Mouse (Mus musculus) stomach, embryonic 14.5 days (tissue): ENCODE results near the gene Atp6ap1. TPM values are rescaled to one million over a fixed set of nuclear protein-coding genes. Genes with fewer than 3 reads are reported as not detected.

Source experiments
- ATAC-seq: fragments of 200-750 bp; cut with Nextera tagmentation; 2 replicates; pipeline ENCODE4 v1.8.0; 2017; ENCODE audit warnings: low read depth, moderate TSS enrichment; ENCODE audit not compliant: insufficient number of reproducible peaks, insufficient read depth, low FRiP score
- H3K27ac ChIP-seq: fragments of 300-500 bp; sonication (generic); 2 replicates; pipeline ENCODE4 v1.5.1; 2014; ENCODE audit warnings: mild to moderate bottlenecking, low read length, moderate library complexity, mixed read lengths
- H3K27me3 ChIP-seq: fragments of 300-500 bp; sonication (generic); 2 replicates; pipeline ENCODE4 v1.6.1; 2014; ENCODE audit warnings: low read length, control low read depth, mixed read lengths; ENCODE audit not compliant: control insufficient read depth, insufficient read depth
- H3K36me3 ChIP-seq: fragments of 300-500 bp; sonication (generic); 2 replicates; pipeline ENCODE4 v1.6.1; 2014; ENCODE audit warnings: mild to moderate bottlenecking, control low read depth, low read length, moderate library complexity, mixed read lengths; ENCODE audit not compliant: control insufficient read depth, insufficient read depth
- H3K4me1 ChIP-seq: fragments of 300-500 bp; sonication (generic); 2 replicates; pipeline ENCODE4 v1.6.1; 2014; ENCODE audit warnings: low read length, control low read depth, mixed read lengths; ENCODE audit not compliant: control insufficient read depth, insufficient read depth
- H3K4me2 ChIP-seq: fragments of 300-500 bp; sonication (generic); replicated peaks from 2 replicates; pipeline ENCODE4 v1.6.1; 2014; ENCODE audit warnings: low read depth, low read length, control low read depth
- H3K4me3 ChIP-seq: fragments of 300-500 bp; sonication (generic); 2 replicates; pipeline ENCODE4 v1.5.1; 2014; ENCODE audit warnings: low read depth, low read length, control low read depth
- H3K9ac ChIP-seq: fragments of 300-500 bp; sonication (generic); replicated peaks from 2 replicates; pipeline ENCODE4 v1.6.1; 2014; ENCODE audit warnings: low read depth, mild to moderate bottlenecking, control low read depth, low read length, moderate library complexity, mixed read lengths
- H3K9me3 ChIP-seq: fragments of 300-500 bp; sonication (generic); 2 replicates; pipeline ENCODE4 v1.6.1; 2016; ENCODE audit warnings: low read depth, low read length, control low read depth; ENCODE audit not compliant: control insufficient read depth
- WGBS: fragments of 180-500 bp; shearing (Covaris S2); extraction: QIAGEN DNeasy Blood & Tissue Kit; methylation state at CpG from one replicate; pipeline ENCODE4 v1.1.7; 2014; 5-methylcytosine and 5-hydroxymethylcytosine counted together
- polyA plus RNA-seq: library from polyadenylated mRNA; unstranded; fragments of >200 nt; fragmentation: Nextera tagmentation; extraction: Ambion mirVana; gene quantifications from 2 replicates; pipeline ENCODE4 v1.2.1, GENCODE M21; 2014

The Atp6ap1 gene
- polyA plus RNA-seq, 1 experiment from 2014 or later: 89.7 TPM

DNA sequence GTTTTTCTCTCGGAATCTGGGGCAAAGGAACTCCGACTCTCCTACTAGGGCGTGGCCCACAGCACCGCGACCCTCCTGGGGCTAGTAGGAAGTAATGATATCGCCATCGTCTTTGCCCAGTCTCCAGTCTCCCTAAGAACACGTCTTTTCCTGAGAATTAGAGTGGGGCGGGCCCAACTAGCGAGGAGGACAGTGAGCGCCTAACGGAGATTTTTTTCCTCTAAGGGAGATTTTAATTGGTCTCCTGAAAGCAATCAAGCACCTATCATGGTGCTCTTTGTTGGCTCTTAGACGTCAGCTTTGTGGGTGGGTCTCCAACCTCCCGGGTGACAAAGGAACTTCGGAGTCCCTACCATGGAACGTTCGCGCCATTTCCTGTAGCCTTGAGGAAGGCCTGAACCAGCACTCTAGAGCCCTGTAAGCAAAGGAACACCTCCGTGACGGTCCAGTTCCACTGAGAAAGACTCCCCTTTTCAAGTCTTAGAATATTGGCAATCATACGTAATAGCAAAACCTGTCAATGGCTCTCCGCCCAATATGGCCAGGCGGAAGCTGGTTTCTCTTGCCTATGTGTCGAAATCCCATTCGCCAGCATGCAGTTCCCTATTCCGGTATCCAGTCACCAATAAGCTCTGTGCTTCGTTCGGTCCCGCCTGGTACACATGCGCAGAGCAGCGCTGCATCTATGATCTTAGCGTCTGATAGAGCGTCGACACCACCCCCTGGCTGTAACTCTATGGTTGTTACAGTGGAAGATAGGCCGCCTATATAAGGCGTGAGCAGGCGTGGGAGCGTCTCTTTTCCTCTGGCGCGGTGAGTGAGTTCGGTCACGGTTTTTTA, 26.6 kb upstream of the Atp6ap1 start, which contains the start of gene Rpl10:
Gene Rpl10 (plus strand): TSS at position 751 of the 840 bp plus-strand sequence.
- H3K4me1 ChIP-seq: no peaks in the 10 kb centered on the region; the same call in 1 of the 2 replicates
- peak within 1 kb of the TSS; percentile 90 for H3K27ac ChIP-seq
- H3K9me3 ChIP-seq: no peaks in the 10 kb centered on the region
- 20% methylated on average over 42 of the region's 42 CpGs for WGBS
- peak; percentile 94 for ATAC-seq
- no peaks in the 10 kb centered on the region for H3K36me3 ChIP-seq
- H3K4me2 ChIP-seq: peak within 1 kb of the TSS; percentile 45
- H3K9ac ChIP-seq: peak within 1 kb of the TSS; percentile 74
- peak within 1 kb of the TSS; percentile 49 for H3K4me3 ChIP-seq
- H3K27me3 ChIP-seq: no peaks in the 10 kb centered on the region

GRCm38 (mm10) chrX:74270902-74271551, 25.9 kb upstream of the Atp6ap1 start:
- no peaks in the 10 kb centered on the region for H3K27me3 ChIP-seq
- H3K4me1 ChIP-seq: no peaks in the 10 kb centered on the region; the same call in 1 of the 2 replicates
- 19% methylated on average over 27 of the region's 27 CpGs for WGBS
- no peaks in the 10 kb centered on the region for H3K9me3 ChIP-seq
- H3K4me3 ChIP-seq: peak overlapping the region; percentile 49
- H3K4me2 ChIP-seq: peak overlapping the region; percentile 45
- no peak for ATAC-seq
- H3K9ac ChIP-seq: peak overlapping the region; percentile 74
- no peaks in the 10 kb centered on the region for H3K36me3 ChIP-seq
- H3K27ac ChIP-seq: peak overlapping the region; percentile 61

GRCm38 (mm10) chrX:74273422-74274322, 23.2 kb upstream of the Atp6ap1 start:
- Histone ChIP-seq H3K36me3 (no peaks in the 10 kb centered on the region), H3K4me1 (no peaks in the 10 kb centered on the region; the same call in 1 of the 2 replicates), H3K27ac (peak overlapping the region; percentile 15; the same call in 1 of the 2 replicates), H3K4me3 (no peak overlapping the region), H3K9ac (no peak overlapping the region), H3K27me3 (no peaks in the 10 kb centered on the region), H3K4me2 (no peak overlapping the region), H3K9me3 (no peaks in the 10 kb centered on the region)
- no peak for ATAC-seq
- 24% methylated on average over 10 of the region's 10 CpGs for WGBS

- Histone ChIP-seq H3K36me3 (no peaks in the 10 kb centered on the region), H3K4me1 (no peaks in the 10 kb centered on the region), H3K4me2 (no peak overlapping the region), H3K4me3 (no peak overlapping the region), H3K27me3 (no peaks in the 10 kb centered on the region), H3K9ac (no peak overlapping the region), H3K9me3 (no peaks in the 10 kb centered on the region), H3K27ac (no peak overlapping the region)
- no peak for ATAC-seq
- 72% methylated on average over 8 of the region's 8 CpGs for WGBS
Observed at GRCm38 (mm10) chrX:74277916-74278315, 19.0 kb upstream of the Atp6ap1 start.

DNA sequence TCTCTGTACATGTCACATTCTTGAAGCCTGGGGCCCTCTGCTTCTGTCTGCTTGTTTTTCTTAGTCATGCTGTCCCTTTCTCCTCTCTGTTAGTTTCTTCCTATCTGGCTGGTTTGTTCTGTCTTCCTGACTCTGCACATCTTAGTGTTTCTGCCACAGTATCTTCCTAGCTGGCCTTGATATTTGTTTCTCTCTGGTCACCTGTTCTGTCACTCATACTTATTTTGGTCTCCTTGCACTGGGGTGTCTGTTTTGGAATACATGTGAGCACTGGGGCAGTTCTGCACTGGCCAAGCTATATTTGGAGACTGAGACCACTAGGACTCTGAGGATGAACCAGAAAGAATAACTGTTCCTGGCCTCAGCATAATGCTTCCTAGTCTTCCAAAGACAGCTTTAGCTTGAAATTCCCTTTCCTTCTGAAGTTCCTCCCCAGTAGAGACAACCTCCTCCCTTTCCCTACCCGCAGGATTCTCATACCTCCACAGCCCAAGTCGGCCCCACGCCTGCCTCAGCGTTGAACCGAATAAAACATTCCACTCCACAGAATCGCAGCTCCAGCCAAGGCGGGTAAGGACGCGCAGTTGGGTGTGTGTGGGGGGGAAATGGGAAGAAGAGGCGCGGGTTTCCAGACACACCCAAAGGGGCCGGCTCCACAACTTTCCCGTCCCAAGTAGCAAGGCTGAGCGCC, 15.7 kb upstream of the Atp6ap1 start:
- 20% methylated on average over 14 of the region's 14 CpGs for WGBS
- Histone ChIP-seq H3K9me3 (no peaks in the 10 kb centered on the region), H3K27ac (peak overlapping the region; percentile 89; the same call in 1 of the 2 replicates), H3K4me3 (peak overlapping the region; percentile 50), H3K9ac (peak overlapping the region; percentile 21; the same call in 1 of the 2 replicates), H3K4me2 (peak overlapping the region; percentile 66), H3K36me3 (peaks cover 3% of the 10 kb centered on the region; the same call in 1 of the 2 replicates), H3K27me3 (no peaks in the 10 kb centered on the region), H3K4me1 (peaks cover 2% of the 10 kb centered on the region; the same call in 1 of the 2 replicates)
- ATAC-seq: no peak

GRCm38 (mm10) chrX:74281732-74282394, 15.0 kb upstream of the Atp6ap1 start, which contains the start of the genes Taz and Dnase1l1:
Gene Taz, plus strand, starts transcription at chrX:74281912.
Gene Dnase1l1, minus strand, starts transcription at chrX:74282337.
- Histone ChIP-seq H3K9me3 (no peaks in the 10 kb centered on the region), H3K27ac (peak within 1 kb of the TSS; percentile 89), H3K36me3 (peaks cover 5% of the 10 kb centered on the region; the same call in 1 of the 2 replicates), H3K9ac (peak within 1 kb of the TSS; percentile 58), H3K27me3 (no peaks in the 10 kb centered on the region), H3K4me2 (peak within 1 kb of the TSS; percentile 66), H3K4me1 (peaks cover 2% of the 10 kb centered on the region; the same call in 1 of the 2 replicates), H3K4me3 (peak within 1 kb of the TSS; percentile 50)
- ATAC-seq: peak; percentile 96
- 14% methylated on average over 16 of the region's 16 CpGs for WGBS

DNA sequence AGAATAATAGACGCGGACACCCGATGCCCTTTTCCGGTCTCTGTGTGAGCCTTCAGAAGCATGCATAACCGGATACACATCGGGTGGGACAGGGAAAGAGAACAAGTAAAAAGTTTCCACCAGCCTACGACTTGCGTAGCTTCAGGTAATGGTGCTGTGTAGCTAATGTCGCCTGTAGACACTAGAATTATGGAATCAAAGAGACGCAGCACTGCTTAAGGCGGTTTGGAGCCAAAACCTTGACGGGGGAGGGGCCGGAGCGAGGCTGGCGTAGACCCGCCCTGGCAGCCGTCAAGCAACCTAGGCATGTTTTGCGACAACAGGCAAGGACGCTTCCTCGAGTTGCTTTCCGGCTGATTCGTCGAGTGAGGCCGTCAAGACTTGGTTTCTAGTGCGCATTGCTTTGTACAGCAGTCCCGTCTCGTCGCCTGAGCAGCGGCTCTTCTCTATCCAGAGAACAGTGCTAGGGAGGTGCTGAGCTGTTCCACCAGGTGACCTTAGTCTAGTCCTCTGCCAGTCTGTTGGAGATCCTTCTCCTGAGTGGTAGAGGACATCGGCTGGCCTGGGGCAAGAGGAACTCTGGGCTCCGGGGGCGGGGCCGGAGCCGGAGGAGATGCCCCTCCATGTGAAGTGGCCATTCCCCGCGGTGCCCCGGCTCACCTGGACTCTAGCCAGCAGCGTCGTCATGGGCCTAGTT, 14.4 kb upstream of the Atp6ap1 start:
- Histone ChIP-seq H3K4me2 (peak overlapping the region; percentile 66), H3K4me1 (peaks cover 2% of the 10 kb centered on the region; the same call in 1 of the 2 replicates), H3K9ac (peak overlapping the region; percentile 58), H3K36me3 (peaks cover 5% of the 10 kb centered on the region; the same call in 1 of the 2 replicates), H3K27ac (peak overlapping the region; percentile 89), H3K27me3 (no peaks in the 10 kb centered on the region), H3K9me3 (no peaks in the 10 kb centered on the region), H3K4me3 (peak overlapping the region; percentile 50)
- peak; percentile 76; the same call in 1 of the 2 replicates for ATAC-seq
- WGBS: 24% methylated on average over 39 of the region's 39 CpGs
